Mouse (Mus musculus) spleen, adult 2 months (tissue): ENCODE measurements at regions not wholly inside any gene's neighbourhood (a gene's known extent, or its start where the extent isn't known, plus 50 kb on each side); places are given as distances from the start of the nearest gene placed in this dataset.
A peak's percentile ranks its signal among the peaks of the same experiment; 100 is the strongest.

Experiments
- DNase-seq, 2 experiments: peaks; one replicate each; pipeline versions ENCODE4 v3.0.0 to v3.0.0-alpha.2; 2012 to 2021; ENCODE audit warnings: low spot score in 2 of 2, low read depth in 1 of 2
- H3K27ac ChIP-seq: fragments of 200-500 bp; 2 replicates; pipeline ENCODE4 v1.5.1; 2012; ENCODE audit warnings: low read length, inconsistent platforms; ENCODE audit not compliant: insufficient read depth
- H3K27me3 ChIP-seq: fragments of 200-500 bp; 2 replicates; pipeline ENCODE4 v1.6.1; 2012; ENCODE audit warnings: mild to moderate bottlenecking, moderate library complexity, low read length, inconsistent platforms; ENCODE audit not compliant: control insufficient read depth, insufficient read depth
- H3K36me3 ChIP-seq: fragments of 200-500 bp; 2 replicates; pipeline ENCODE4 v1.6.1; 2012; ENCODE audit warnings: mild to moderate bottlenecking, low read length, inconsistent platforms; ENCODE audit not compliant: control insufficient read depth, insufficient read depth
- H3K4me1 ChIP-seq: fragments of 200-500 bp; 2 replicates; pipeline ENCODE4 v1.6.1; 2011; ENCODE audit warnings: inconsistent platforms; ENCODE audit not compliant: control insufficient read depth, insufficient read depth, insufficient read length
- H3K4me3 ChIP-seq: fragments of 200-500 bp; 2 replicates; pipeline ENCODE4 v1.5.1; 2011; ENCODE audit warnings: mild to moderate bottlenecking, inconsistent platforms; ENCODE audit not compliant: insufficient read depth, insufficient read length; ENCODE audit errors: extremely low read depth
- CTCF ChIP-seq: fragments of 200-500 bp; IDR thresholded peaks from 2 replicates; pipeline ENCODE4 v1.5.1; 2011; ENCODE audit warnings: mild to moderate bottlenecking, inconsistent platforms; ENCODE audit not compliant: insufficient read depth, insufficient read length, insufficient replicate concordance; ENCODE audit errors: extremely low read depth
- POLR2A ChIP-seq: fragments of 200-500 bp; IDR thresholded peaks from 2 replicates; pipeline ENCODE4 v1.6.1; 2011; ENCODE audit warnings: low read depth, low read length, inconsistent platforms
- WGBS: fragments of 180-500 bp; shearing (Covaris S2); methylation state at CpG from one replicate; pipeline ENCODE4 v1.1.7; 2018; 5-methylcytosine and 5-hydroxymethylcytosine counted together

DNA sequence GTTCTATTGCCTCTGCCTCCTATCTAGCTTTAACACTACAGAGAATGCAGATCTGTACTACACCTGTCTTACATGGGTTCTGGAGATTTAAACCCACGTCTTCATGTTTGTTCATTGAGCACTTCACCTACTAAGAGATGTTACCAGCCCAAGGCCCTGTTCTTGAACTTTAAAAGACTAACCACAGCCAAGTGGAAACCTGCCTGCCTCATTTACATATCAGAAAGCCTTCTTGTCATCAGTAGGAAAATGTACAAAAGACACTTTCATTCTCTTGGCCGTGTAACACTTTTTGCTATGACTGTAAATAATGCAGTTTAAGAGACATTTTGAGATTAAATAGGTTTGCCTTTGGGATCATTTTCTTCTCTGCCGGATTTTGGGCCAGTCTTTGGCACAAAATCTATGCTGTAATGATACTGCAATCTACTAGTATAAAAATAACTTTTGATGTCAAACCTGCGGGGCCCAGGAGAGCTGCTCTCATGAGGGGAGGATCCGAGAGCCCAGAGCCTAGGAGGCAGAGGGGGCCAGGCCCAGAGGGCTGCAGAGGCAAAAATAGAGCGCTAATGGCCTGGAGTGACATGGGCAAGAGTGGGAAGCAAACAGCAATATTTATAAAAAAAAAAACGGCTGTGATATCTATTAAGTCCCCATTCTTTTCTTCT, 318.4 kb upstream of the Myo3a start:
- 63% methylated on average over 7 of the region's 7 CpGs for WGBS
- H3K4me3 ChIP-seq, result no peak overlapping the region
- TF ChIP-seq CTCF (no peak), POLR2A (no peak)

DNA sequence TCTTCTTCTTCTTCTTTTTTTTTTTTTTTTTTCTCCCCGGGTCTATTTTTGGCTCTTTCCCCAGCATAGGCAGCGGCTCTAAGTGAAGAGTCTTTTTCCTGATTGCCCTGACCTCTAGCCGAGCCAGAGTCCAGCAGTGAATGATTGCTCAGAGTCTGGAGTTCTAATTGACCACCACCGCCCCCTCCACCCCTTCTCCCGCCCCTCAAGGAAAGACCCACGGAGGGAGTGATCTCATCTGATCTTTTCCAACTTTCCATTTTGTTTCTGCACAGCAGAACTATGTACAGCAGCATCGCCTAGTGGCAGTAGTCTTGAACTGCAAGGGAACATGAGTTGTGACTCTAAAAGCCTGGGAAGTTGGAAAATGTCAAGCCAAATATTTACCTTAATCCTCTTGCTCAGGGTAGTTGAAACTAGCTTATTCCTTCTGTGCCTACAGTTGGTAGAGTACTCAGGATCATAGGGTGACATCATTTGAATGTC, 317.8 kb upstream of the Myo3a start:
- Histone ChIP-seq H3K4me1 (no peaks in the 10 kb centered on the region; the same call in 1 of the 2 replicates), H3K27me3 (no peaks in the 10 kb centered on the region), H3K4me3 (no peak overlapping the region), H3K36me3 (no peaks in the 10 kb centered on the region), H3K27ac (no peak overlapping the region)
- WGBS, result 2% methylated on average over 7 of the region's 7 CpGs
- DNase-seq, result peak in 1 of 2 experiments; percentile 15
- no peak for TF ChIP-seq POLR2A
- TF ChIP-seq CTCF, result peak; percentile 15; the same call in 1 of the 2 replicates

More for the DNA sequence above, 318.4 kb upstream of the Myo3a start:
- Histone ChIP-seq H3K27me3 (no peaks in the 10 kb centered on the region), H3K27ac (no peak overlapping the region), H3K36me3 (no peaks in the 10 kb centered on the region), H3K4me1 (no peaks in the 10 kb centered on the region; the same call in 1 of the 2 replicates)
- no peak for DNase-seq

DNA sequence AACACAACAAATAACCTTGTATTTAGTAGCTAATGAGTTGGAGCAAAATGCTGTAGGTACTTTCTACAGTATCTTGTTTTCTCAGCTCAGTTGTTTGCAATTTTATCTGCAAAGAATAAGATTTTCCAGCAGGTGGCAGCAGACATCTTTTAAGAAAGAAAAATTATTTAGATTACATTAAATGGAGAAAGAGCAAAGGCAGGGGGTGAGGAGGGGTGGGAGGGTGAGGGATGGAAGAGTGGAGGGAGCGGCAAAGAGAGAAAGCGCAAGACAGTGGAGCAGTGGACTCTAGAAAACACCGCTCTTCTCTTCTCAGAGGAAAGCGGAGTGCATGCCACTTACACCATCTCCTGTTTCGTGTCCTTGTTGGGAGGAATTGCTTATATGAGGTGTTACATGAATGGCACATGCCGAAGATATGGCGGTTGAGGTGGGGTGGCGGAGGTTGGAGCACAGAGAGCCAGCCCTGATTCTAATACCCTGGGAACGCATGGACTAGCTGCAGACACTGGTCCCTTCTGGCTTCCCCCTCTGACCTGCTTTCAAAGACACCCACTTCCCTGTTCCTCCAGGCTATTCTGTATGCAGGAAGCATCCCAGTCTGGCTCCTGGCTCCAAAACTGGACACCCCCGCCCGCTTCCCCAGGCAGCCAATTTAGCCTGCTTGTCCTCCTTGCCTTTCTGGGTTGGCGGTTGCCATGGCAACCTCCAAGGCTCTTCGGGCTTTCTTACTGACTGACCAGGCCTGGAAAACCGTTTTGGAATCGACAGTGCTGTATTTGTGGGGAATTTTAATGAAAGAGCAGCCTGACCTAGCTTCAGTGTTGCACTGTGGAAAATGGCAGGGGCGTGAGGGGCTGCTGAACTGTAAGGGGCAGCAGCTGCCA, 309.3 kb upstream of the Myo3a start:
- Histone ChIP-seq H3K4me3 (no peak overlapping the region), H3K36me3 (no peaks in the 10 kb centered on the region), H3K27me3 (no peaks in the 10 kb centered on the region), H3K4me1 (no peaks in the 10 kb centered on the region), H3K27ac (no peak overlapping the region)
- DNase-seq, result no peak
- WGBS, result 45% methylated on average over 16 of the region's 16 CpGs
- TF ChIP-seq POLR2A, result no peak

DNA sequence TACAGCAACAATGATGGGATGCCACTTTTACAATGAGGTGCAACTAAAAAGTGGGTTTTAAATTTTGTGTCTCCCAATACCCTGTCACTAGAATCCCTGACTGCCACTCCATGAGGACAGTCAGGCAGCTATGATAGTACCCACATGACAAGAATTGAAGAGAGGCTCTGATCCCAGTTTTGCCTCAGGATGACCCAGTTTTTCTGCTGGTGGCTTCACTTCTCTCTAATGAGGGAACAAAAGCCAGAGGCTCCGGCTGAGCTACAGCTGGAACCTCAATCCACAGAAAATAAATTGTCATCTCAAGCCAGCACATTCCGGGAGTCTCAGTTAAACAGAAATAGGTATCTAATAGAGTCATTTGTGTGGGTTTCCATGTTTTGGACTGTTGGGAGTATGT, 308.2 kb upstream of the Myo3a start:
- no peak overlapping the region for H3K4me3 ChIP-seq
- no peak for DNase-seq
- no peaks in the 10 kb centered on the region for H3K36me3 ChIP-seq
- TF ChIP-seq CTCF (no peak), POLR2A (no peak)
- 91% methylated on average over 2 of the region's 2 CpGs for WGBS
- H3K27me3 ChIP-seq, result no peaks in the 10 kb centered on the region
- no peak overlapping the region for H3K27ac ChIP-seq
- no peaks in the 10 kb centered on the region for H3K4me1 ChIP-seq

DNA sequence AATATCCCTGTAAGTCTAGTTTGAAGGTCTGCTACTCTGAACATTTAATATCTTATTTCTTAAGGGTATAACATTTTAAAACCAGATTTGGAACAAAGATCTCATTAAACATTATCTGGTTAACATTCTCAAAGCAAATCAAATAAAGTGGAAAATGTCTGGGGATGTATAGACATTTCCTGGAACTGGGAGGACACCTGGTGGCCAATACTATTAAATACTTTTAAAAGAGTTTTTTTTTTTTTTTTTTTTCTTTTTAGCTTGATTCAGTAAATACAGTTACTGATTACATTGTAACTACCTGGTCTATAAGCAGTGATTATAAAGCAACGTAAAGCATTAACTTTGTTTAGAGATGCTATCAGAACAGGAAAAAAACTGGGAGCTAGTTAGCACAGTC, 299.6 kb upstream of the Myo3a start:
- H3K27me3 ChIP-seq, result no peaks in the 10 kb centered on the region
- no peaks in the 10 kb centered on the region for H3K4me1 ChIP-seq
- H3K36me3 ChIP-seq, result no peaks in the 10 kb centered on the region
- TF ChIP-seq POLR2A, result no peak
- no peak for TF ChIP-seq CTCF
- DNase-seq, result no peak
- H3K4me3 ChIP-seq, result no peak overlapping the region
- WGBS, result 45% methylated on average over 1 of the region's 1 CpGs
- H3K27ac ChIP-seq, result no peak overlapping the region

DNA sequence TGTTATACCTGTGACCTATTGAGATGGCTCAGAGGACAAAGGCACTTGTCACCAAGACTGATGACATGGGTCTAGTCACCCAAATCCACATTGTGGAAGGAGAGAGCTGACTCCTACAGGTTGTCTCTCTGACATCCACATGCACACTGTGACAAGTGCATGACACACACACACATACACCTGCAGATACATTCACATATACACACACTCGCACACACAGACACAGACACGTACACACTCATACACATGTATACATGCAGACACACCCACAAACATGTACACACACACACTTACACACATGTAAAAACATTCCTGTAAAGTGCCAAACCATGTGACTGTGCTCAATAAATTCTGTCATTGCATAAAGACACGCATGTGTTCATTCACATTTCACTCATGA, 287.3 kb upstream of the Myo3a start:
- Histone ChIP-seq H3K27me3 (no peaks in the 10 kb centered on the region), H3K27ac (no peak overlapping the region), H3K36me3 (no peaks in the 10 kb centered on the region), H3K4me1 (no peaks in the 10 kb centered on the region), H3K4me3 (no peak overlapping the region)
- 90% methylated on average over 3 of the region's 3 CpGs for WGBS
- DNase-seq, result no peak
- no peak for TF ChIP-seq CTCF
